Comparison of ENCODE assay signal across 16 mouse cellular contexts in genomic region chr5:84276996-84277395, GRCm38 (mm10).
"Had no signal": no experiment of that assay in that cellular context is flagged by ENCODE, and none has a peak within 500 bp of the region (broad histone marks: within the 10 kb centered on the region; RNA-seq: fewer than 3 reads in every experiment).

No protein-coding gene starts in this region.

- ATAC-seq: liver, embryonic 12.5 days; liver, postnatal 0 days; lung, postnatal 0 days; midbrain, embryonic 13.5 days; midbrain, embryonic 15.5 days; midbrain, embryonic 16.5 days had no signal

- DNase-seq: liver; liver, embryonic 13.5 days; liver, postnatal 0 days; lung, adult 18-20 months; lung, adult 2 months; lung, embryonic 14.5 days; lung, postnatal 10 days; lung, postnatal 14 days; lung, postnatal 36 days; lung, postnatal 4 days; midbrain, embryonic 14.5 days had no signal
